Mouse (Mus musculus) intestine, embryonic 16.5 days (tissue): ENCODE measurements around the gene Gm17268. TPM values are rescaled to one million over a fixed set of nuclear protein-coding genes. Genes with fewer than 3 reads are reported as not detected.
A peak's percentile ranks its signal among the peaks of the same experiment; 100 is the strongest.

Source experiments
- ATAC-seq: fragments of 200-750 bp; cut with Nextera tagmentation; 2 replicates; pipeline ENCODE4 v1.8.0; 2017; ENCODE audit warnings: moderate TSS enrichment, moderate library complexity
- H3K27ac ChIP-seq: fragments of 300-500 bp; sonication (generic); 2 replicates; pipeline ENCODE4 v1.5.1; 2014; ENCODE audit warnings: mild to moderate bottlenecking, low read length
- H3K27me3 ChIP-seq: fragments of 300-500 bp; sonication (generic); replicated peaks from 2 replicates; pipeline ENCODE4 v1.6.1; 2014; ENCODE audit warnings: low read length, control low read depth, mixed read lengths; ENCODE audit not compliant: control insufficient read depth, insufficient read depth
- H3K36me3 ChIP-seq: fragments of 300-500 bp; sonication (generic); 2 replicates; pipeline ENCODE4 v1.6.1; 2014; ENCODE audit warnings: low read length, control low read depth; ENCODE audit not compliant: control insufficient read depth, insufficient read depth
- H3K4me1 ChIP-seq: fragments of 300-500 bp; sonication (generic); 2 replicates; pipeline ENCODE4 v1.6.1; 2014; ENCODE audit warnings: low read length, control low read depth, mixed read lengths; ENCODE audit not compliant: control insufficient read depth, insufficient read depth
- H3K4me2 ChIP-seq: fragments of 300-500 bp; sonication (generic); 2 replicates; pipeline ENCODE4 v1.6.1; 2014; ENCODE audit warnings: low read depth, low read length, control low read depth
- H3K4me3 ChIP-seq: fragments of 300-500 bp; sonication (generic); 2 replicates; pipeline ENCODE4 v1.5.1; 2014; ENCODE audit warnings: mild to moderate bottlenecking, low read length
- H3K9ac ChIP-seq: fragments of 300-500 bp; sonication (generic); 2 replicates; pipeline ENCODE4 v1.6.1; 2014; ENCODE audit warnings: low read depth, low read length
- H3K9me3 ChIP-seq: fragments of 300-500 bp; sonication (generic); 2 replicates; pipeline ENCODE4 v1.6.1; 2016; ENCODE audit warnings: low read length, control low read depth; ENCODE audit not compliant: control insufficient read depth
- WGBS: fragments of 180-500 bp; shearing (Covaris S2); extraction: QIAGEN DNeasy Blood & Tissue Kit; methylation state at CpG from one replicate; pipeline ENCODE4 v1.1.7; 2014; 5-methylcytosine and 5-hydroxymethylcytosine counted together
- polyA plus RNA-seq: library from polyadenylated mRNA; unstranded; fragments of >200 nt; fragmentation: Nextera tagmentation; extraction: Ambion mirVana; gene quantifications from 2 replicates; pipeline ENCODE4 v1.2.1, GENCODE M21; 2015

Gene Gm17268
- polyA plus RNA-seq, 1 experiment from 2014 or later: not detected

- no peaks in the 10 kb centered on the region for H3K36me3 ChIP-seq
- H3K4me1 ChIP-seq: peaks cover 21% of the 10 kb centered on the region
- 29% methylated on average over 5 of the region's 5 CpGs for WGBS
- no peak within 1 kb of the TSS for H3K4me3 ChIP-seq
- H3K27ac ChIP-seq: peak within 1 kb of the TSS; percentile 48; the same call in 1 of the 2 replicates
- H3K4me2 ChIP-seq: no peak within 1 kb of the TSS
- H3K9me3 ChIP-seq: no peaks in the 10 kb centered on the region
- no peak within 1 kb of the TSS for H3K9ac ChIP-seq
- H3K27me3 ChIP-seq: no peaks in the 10 kb centered on the region
- ATAC-seq: peak; percentile 50; the same call in 1 of the 2 replicates
Observed at GRCm38 (mm10) chr11:82035356-82035755, 3.0 kb downstream of the Gm17268 start, which contains the start of gene Ccl2. TSS of gene Ccl2 (plus strand) at chr11:82035571.

- ATAC-seq: no peak
- no peak overlapping the region for H3K27ac ChIP-seq
- H3K4me3 ChIP-seq: no peak overlapping the region
- peaks cover 21% of the 10 kb centered on the region for H3K4me1 ChIP-seq
- H3K36me3 ChIP-seq: no peaks in the 10 kb centered on the region
- WGBS: 79% methylated on average over 7 of the region's 7 CpGs
- no peak overlapping the region for H3K9ac ChIP-seq
- no peak overlapping the region for H3K4me2 ChIP-seq
- H3K27me3 ChIP-seq: no peaks in the 10 kb centered on the region
- no peaks in the 10 kb centered on the region for H3K9me3 ChIP-seq
Observed at GRCm38 (mm10) chr11:82034446-82034845, 3.9 kb downstream of the Gm17268 start.

DNA sequence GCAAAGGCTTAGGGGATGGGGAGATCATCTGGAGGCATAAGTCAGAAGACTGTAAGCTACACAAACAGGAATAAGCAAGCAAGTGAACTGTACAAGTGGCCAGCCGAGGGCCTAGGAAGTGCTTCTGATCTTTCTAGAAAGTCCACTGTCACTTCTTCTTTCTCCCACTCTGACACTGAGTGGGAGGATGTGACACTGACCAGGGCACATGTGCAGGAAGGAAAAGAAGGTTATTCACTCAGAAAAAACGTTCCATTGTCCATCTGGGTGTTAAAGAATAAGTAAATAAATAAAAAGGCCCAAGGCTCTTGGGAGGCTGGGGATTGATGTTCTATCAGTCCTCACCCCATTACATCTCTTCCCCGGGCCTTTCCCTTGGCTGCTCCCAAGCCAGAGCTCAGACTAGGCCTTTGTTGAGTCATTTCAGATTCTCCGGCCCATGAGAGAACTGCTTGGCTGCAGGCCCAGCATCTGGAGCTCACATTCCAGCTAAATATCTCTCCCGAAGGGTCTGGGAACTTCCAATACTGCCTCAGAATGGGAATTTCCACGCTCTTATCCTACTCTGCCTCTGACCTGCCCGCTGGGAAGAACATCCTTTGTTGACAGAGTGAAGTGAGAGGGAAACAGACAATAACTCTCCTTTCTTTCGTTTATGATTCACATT lies 5.6 kb downstream of the Gm17268 start:
- peak overlapping the region; percentile 82 for H3K27ac ChIP-seq
- H3K9ac ChIP-seq: no peak overlapping the region
- H3K27me3 ChIP-seq: no peaks in the 10 kb centered on the region
- peaks cover 21% of the 10 kb centered on the region for H3K4me1 ChIP-seq
- peak; percentile 84 for ATAC-seq
- H3K4me2 ChIP-seq: no peak overlapping the region
- WGBS: 25% methylated on average over 8 of the region's 8 CpGs
- no peak overlapping the region for H3K4me3 ChIP-seq
- H3K36me3 ChIP-seq: no peaks in the 10 kb centered on the region
- H3K9me3 ChIP-seq: no peaks in the 10 kb centered on the region

- Histone ChIP-seq H3K4me1 (peaks cover 21% of the 10 kb centered on the region), H3K27me3 (no peaks in the 10 kb centered on the region), H3K36me3 (no peaks in the 10 kb centered on the region), H3K9me3 (no peaks in the 10 kb centered on the region), H3K4me3 (no peak overlapping the region), H3K9ac (no peak overlapping the region), H3K27ac (peak overlapping the region; percentile 82), H3K4me2 (no peak overlapping the region)
- ATAC-seq: no peak
Observed at GRCm38 (mm10) chr11:82032136-82032535, 6.2 kb downstream of the Gm17268 start.

DNA sequence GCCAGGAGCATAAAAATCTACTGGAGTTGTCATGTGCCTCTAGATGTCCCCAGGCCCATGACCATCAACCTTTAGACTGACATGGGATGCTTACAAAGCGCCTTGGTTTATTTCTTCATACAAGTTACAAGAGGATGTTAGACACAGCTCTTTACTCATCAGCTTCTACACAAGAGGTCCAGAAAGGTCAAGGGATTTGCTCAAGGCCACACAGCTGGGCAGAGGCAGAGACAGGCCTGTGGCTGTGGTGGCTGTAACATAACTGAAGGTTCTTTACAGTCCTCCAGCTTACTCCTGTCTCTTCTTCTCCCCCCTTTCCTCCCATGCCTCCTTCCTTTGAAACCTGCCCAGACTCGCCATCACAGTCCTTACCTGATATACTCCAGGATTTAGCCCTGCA lies 8.2 kb downstream of the Gm17268 start:
- H3K27ac ChIP-seq: no peak overlapping the region
- no peaks in the 10 kb centered on the region for H3K27me3 ChIP-seq
- no peaks in the 10 kb centered on the region for H3K9me3 ChIP-seq
- no peak overlapping the region for H3K4me3 ChIP-seq
- H3K36me3 ChIP-seq: no peaks in the 10 kb centered on the region
- H3K9ac ChIP-seq: no peak overlapping the region
- no peak overlapping the region for H3K4me2 ChIP-seq
- no peak for ATAC-seq
- H3K4me1 ChIP-seq: peaks cover 17% of the 10 kb centered on the region
- WGBS: 81% methylated on average over 2 of the region's 2 CpGs

DNA sequence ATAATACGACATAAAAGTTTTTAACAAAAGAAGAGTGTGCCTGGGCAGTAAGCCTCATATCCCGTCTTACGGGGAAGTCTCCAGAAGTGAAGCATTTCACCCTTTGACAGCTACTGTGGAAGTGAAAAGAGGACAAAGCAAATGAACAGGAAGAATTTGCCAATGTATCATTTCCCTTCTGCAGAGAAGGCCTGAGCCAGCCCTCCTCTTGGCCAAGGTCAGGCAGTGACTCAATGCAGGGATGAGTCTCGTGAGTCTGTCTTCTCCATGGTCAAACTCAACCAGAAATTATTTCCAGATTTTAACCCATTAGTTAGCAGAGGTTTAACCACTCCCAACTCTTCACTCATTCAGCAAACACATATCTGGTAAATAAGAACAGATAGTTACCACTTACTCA lies 14.6 kb downstream of the Gm17268 start:
- Histone ChIP-seq H3K4me1 (0 out of 2 replicates have a peak, but pooled peaks cover 4% of the 10 kb centered on the region), H3K27ac (no peak overlapping the region), H3K36me3 (no peaks in the 10 kb centered on the region), H3K9me3 (no peaks in the 10 kb centered on the region), H3K4me3 (no peak overlapping the region), H3K4me2 (no peak overlapping the region), H3K9ac (no peak overlapping the region), H3K27me3 (no peaks in the 10 kb centered on the region)
- WGBS: 72% methylated on average over 4 of the region's 4 CpGs
- ATAC-seq: no peak

- H3K9ac ChIP-seq: no peak overlapping the region
- no peaks in the 10 kb centered on the region for H3K9me3 ChIP-seq
- H3K27ac ChIP-seq: no peak overlapping the region
- 88% methylated on average over 6 of the region's 6 CpGs for WGBS
- H3K4me2 ChIP-seq: no peak overlapping the region
- no peaks in the 10 kb centered on the region for H3K36me3 ChIP-seq
- H3K4me3 ChIP-seq: no peak overlapping the region
- H3K4me1 ChIP-seq: 0 out of 2 replicates have a peak, but pooled peaks cover 4% of the 10 kb centered on the region
- no peak for ATAC-seq
- no peaks in the 10 kb centered on the region for H3K27me3 ChIP-seq
Observed at GRCm38 (mm10) chr11:82022504-82023056, 15.8 kb downstream of the Gm17268 start.

GRCm38 (mm10) chr11:82021406-82021805 lies 17.0 kb downstream of the Gm17268 start:
- Histone ChIP-seq H3K4me3 (no peak overlapping the region), H3K9me3 (no peaks in the 10 kb centered on the region), H3K9ac (no peak overlapping the region), H3K36me3 (no peaks in the 10 kb centered on the region), H3K4me1 (0 out of 2 replicates have a peak, but pooled peaks cover 4% of the 10 kb centered on the region), H3K27ac (no peak overlapping the region), H3K4me2 (no peak overlapping the region), H3K27me3 (no peaks in the 10 kb centered on the region)
- ATAC-seq: no peak
- WGBS: 53% methylated on average over 3 of the region's 3 CpGs

GRCm38 (mm10) chr11:82019793-82020192 lies 18.6 kb downstream of the Gm17268 start:
- no peaks in the 10 kb centered on the region for H3K36me3 ChIP-seq
- 0 out of 2 replicates have a peak, but pooled peaks cover 4% of the 10 kb centered on the region for H3K4me1 ChIP-seq
- H3K4me3 ChIP-seq: no peak overlapping the region
- ATAC-seq: no peak
- no peak overlapping the region for H3K9ac ChIP-seq
- H3K9me3 ChIP-seq: no peaks in the 10 kb centered on the region
- no peaks in the 10 kb centered on the region for H3K27me3 ChIP-seq
- no peak overlapping the region for H3K27ac ChIP-seq
- no peak overlapping the region for H3K4me2 ChIP-seq
